Mouse (Mus musculus) CH12.LX (cell line): ENCODE results near the gene Alcam.
A peak's percentile ranks its signal among the peaks of the same experiment; 100 is the strongest.

ENCODE experiments used
- CTCF ChIP-seq, 2 experiments: IDR thresholded peaks in 1 of 2; conservative IDR thresholded peaks in 1 of 2; 2 replicates each; pipeline ENCODE4 v1.5.1; 2011 to 2012; ENCODE audit warnings: low read depth in 2 of 2, low read length in 2 of 2, improper control_type of control experiment in 1 of 2, inconsistent platforms in 1 of 2, mild to moderate bottlenecking in 1 of 2, moderate library complexity in 1 of 2
- GABPA ChIP-seq: IDR thresholded peaks from 2 replicates; pipeline ENCODE4 v1.6.1; 2012; ENCODE audit warnings: low read depth, low read length, improper control_type of control experiment, inconsistent platforms; ENCODE audit not compliant: insufficient replicate concordance
- MAZ ChIP-seq: IDR thresholded peaks from 2 replicates; pipeline ENCODE4 v1.6.1; 2012; ENCODE audit warnings: low read depth, mild to moderate bottlenecking, inconsistent platforms, low read length, improper control_type of control experiment, moderate library complexity
- MEF2A ChIP-seq: IDR thresholded peaks from 2 replicates; pipeline ENCODE4 v1.6.1; 2014; ENCODE audit warnings: low read depth, mild to moderate bottlenecking, inconsistent platforms, low read length, improper control_type of control experiment, borderline replicate concordance
- ZC3H11A ChIP-seq: IDR thresholded peaks from 2 replicates; pipeline ENCODE4 v1.6.1; 2012; ENCODE audit warnings: low read depth, mild to moderate bottlenecking, inconsistent platforms, low read length, improper control_type of control experiment
- ZKSCAN1 ChIP-seq: IDR thresholded peaks from 2 replicates; pipeline ENCODE4 v1.6.1; 2012; ENCODE audit warnings: low read depth, inconsistent platforms, low read length, improper control_type of control experiment, borderline replicate concordance
- ZNF384 ChIP-seq: IDR thresholded peaks from 2 replicates; pipeline ENCODE4 v1.6.1; 2012; ENCODE audit warnings: low read depth, low read length, improper control_type of control experiment, inconsistent platforms

DNA sequence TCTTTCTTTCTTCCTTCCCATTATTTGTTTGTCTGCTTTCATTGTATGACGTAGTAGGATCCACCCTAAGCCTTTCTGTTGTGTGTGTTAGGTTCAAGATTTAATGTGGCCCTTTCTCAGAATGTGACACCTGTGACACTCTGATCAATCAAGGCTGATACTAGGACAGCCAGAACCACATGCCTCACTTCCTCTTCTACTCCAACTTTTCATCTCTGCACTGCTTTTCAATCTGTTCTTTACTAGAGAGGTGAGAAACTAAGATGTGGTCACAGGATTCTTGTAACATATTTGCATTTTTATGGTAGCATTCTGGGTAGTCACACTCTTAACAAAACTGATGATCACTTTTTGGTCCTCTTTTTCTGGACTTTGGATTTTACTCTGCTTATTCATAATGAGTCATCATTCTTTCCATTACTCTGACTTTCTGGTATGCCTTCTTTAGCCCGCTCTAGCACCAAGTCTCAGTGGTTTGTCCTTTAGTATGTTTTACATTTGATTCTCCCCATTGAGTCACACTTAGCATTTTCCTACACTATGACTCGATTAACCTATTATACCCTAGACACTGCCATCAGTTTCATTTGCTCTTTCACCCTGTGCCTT, 161.3 kb downstream of the Alcam start:
- TF ChIP-seq GABPA (no peak), CTCF (conservative IDR thresholded peaks at IDR 0.05 in 1 of 2, IDR thresholded peaks at IDR 0.05 in 1 of 2; ENCODE audit: low read depth in 2 of 2, low read length in 2 of 2) (no peak), MAZ (peak; percentile 78), ZC3H11A (no peak), ZKSCAN1 (no peak; the same call in 1 of the 2 replicates), ZNF384 (peak; percentile 77), MEF2A (peak; percentile 97)
